12 mouse cellular contexts compared by ENCODE assay signal in the genomic region with DNA sequence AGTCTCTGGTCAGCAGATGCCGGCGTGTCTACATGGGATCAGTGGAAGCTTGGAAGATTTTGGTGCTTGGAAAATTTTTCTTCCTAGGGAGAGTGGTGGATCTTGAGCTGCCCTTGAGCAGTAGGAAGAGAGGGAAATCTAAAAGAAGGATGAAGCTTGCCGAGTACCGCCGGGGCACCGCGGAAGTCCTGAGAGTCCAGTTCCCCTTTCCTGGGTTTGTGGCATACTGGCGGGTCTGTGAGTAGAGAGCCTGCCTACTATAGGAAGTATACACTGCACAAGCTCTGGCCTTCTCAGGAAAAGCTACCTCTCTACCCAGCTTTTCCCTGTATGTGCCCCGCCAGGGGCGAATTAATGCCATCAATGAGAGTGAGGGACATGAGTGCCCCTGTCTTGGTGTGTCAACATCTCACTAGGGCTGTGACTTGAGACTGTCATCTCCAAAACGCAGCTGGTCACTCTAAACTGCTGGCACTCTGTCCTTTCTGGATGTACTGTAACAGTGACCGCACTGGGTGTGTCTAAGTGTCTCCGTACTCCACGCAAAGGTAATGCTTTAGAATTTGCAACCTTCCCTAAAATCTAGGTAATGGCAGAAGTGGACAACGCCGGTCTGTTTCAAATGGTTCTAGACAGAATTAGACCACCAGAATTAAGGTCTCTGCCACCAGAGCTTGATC. TPM values are rescaled to one million over a fixed set of nuclear protein-coding genes. Genes with fewer than 3 reads are reported as not detected.
A peak's percentile ranks its signal among the peaks of the same experiment; 100 is the strongest.
DNase-seq lines count a peak whose midpoint lies in the region; ATAC-seq lines count a peak whose summit lies in the region.
"Had no signal": no experiment of that assay in that cellular context is flagged by ENCODE, and none has a peak within 500 bp of the region (broad histone marks: within the 10 kb centered on the region; RNA-seq: fewer than 3 reads in every experiment).

No protein-coding gene starts in this region.

- no peaks in the 10 kb centered on the region for H3K36me3 ChIP-seq in hindbrain, embryonic 13.5 days
- no peaks in the 10 kb centered on the region for H3K36me3 ChIP-seq in hindbrain, embryonic 10.5 days
- no peaks in the 10 kb centered on the region for H3K36me3 ChIP-seq in embryonic facial prominence, embryonic 13.5 days
- H3K36me3 ChIP-seq in hindbrain, embryonic 14.5 days (replicated peaks; ENCODE audit: control insufficient read depth, insufficient read depth), result no peaks in the 10 kb centered on the region
- no peaks in the 10 kb centered on the region for H3K36me3 ChIP-seq in macrophage (ENCODE audit: inconsistent target)
- H3K36me3 ChIP-seq: forebrain, embryonic 10.5 days had no signal

- peaks cover 92% of the 10 kb centered on the region for H3K27me3 ChIP-seq in hindbrain, embryonic 13.5 days
- peaks cover 98% of the 10 kb centered on the region for H3K27me3 ChIP-seq in hindbrain, embryonic 10.5 days (ENCODE audit: insufficient read depth, poor library complexity, severe bottlenecking)
- peaks cover 88% of the 10 kb centered on the region for H3K27me3 ChIP-seq in embryonic facial prominence, embryonic 13.5 days
- H3K27me3 ChIP-seq in hindbrain, embryonic 14.5 days (ENCODE audit: control insufficient read depth, insufficient read depth, low read length), result peaks cover 91% of the 10 kb centered on the region

- 8% methylated on average over 16 of the region's 16 CpGs for WGBS in hindbrain, embryonic 13.5 days
- 3% methylated on average over 16 of the region's 16 CpGs for WGBS in hindbrain, embryonic 10.5 days
- WGBS in embryonic facial prominence, embryonic 13.5 days, result 16% methylated on average over 16 of the region's 16 CpGs
- 14% methylated on average over 16 of the region's 16 CpGs for WGBS in hindbrain, embryonic 14.5 days
- WGBS in macrophage (ENCODE audit: missing documents), result 10% methylated on average over 16 of the region's 16 CpGs

- H3K4me2 ChIP-seq in hindbrain, embryonic 13.5 days, result peak overlapping the region; percentile 29
- H3K4me2 ChIP-seq in embryonic facial prominence, embryonic 13.5 days, result 0 out of 2 replicates have a peak overlapping the region, but pooled peaks have one; percentile 7
- H3K4me2 ChIP-seq in hindbrain, embryonic 14.5 days (replicated peaks), result peak overlapping the region; percentile 28; the same call in 1 of the 2 replicates

- peaks cover 44% of the 10 kb centered on the region for H3K4me1 ChIP-seq in hindbrain, embryonic 13.5 days (replicated peaks)
- H3K4me1 ChIP-seq in hindbrain, embryonic 10.5 days (replicated peaks), result peaks cover 58% of the 10 kb centered on the region
- peaks cover 50% of the 10 kb centered on the region for H3K4me1 ChIP-seq in embryonic facial prominence, embryonic 13.5 days
- peaks cover 8% of the 10 kb centered on the region; the same call in 1 of the 2 replicates for H3K4me1 ChIP-seq in hindbrain, embryonic 14.5 days (replicated peaks; ENCODE audit: control insufficient read depth, insufficient read depth, low read length)

- ATAC-seq in hindbrain, embryonic 13.5 days (ENCODE audit: low FRiP score), result no peak
- no peak for ATAC-seq in embryonic facial prominence, embryonic 13.5 days (ENCODE audit: insufficient number of reproducible peaks, insufficient read depth, low FRiP score, low TSS enrichment, low read depth)
- ATAC-seq in hindbrain, embryonic 14.5 days (ENCODE audit: low FRiP score), result no peak

- no peak for DNase-seq in hindbrain, embryonic 10.5 days (ENCODE audit: low spot score)
- no peak for DNase-seq in hindbrain, embryonic 14.5 days (ENCODE audit: low spot score)
- no peak for DNase-seq in urinary bladder, postnatal 14 days (ENCODE audit: low spot score)
- DNase-seq in urinary bladder, postnatal 10 days (ENCODE audit: low spot score), result no peak
- DNase-seq: cerebellum, postnatal 14 days; lung, postnatal 36 days; right cerebral cortex, postnatal 25 days had no signal

- H3K4me3 ChIP-seq in hindbrain, embryonic 13.5 days, result no peak overlapping the region
- no peak overlapping the region for H3K4me3 ChIP-seq in hindbrain, embryonic 10.5 days
- no peak overlapping the region for H3K4me3 ChIP-seq in embryonic facial prominence, embryonic 13.5 days
- no peak overlapping the region for H3K4me3 ChIP-seq in hindbrain, embryonic 14.5 days (replicated peaks; ENCODE audit: low read length)
- H3K4me3 ChIP-seq in macrophage (ENCODE audit: inconsistent target), result peak overlapping the region; percentile 23
- H3K4me3 ChIP-seq: forebrain, embryonic 10.5 days had no signal

- peak overlapping the region; percentile 19; the same call in 1 of the 2 replicates for H3K9ac ChIP-seq in hindbrain, embryonic 13.5 days
- H3K9ac ChIP-seq in embryonic facial prominence, embryonic 13.5 days, result no peak overlapping the region
- no peak overlapping the region for H3K9ac ChIP-seq in hindbrain, embryonic 14.5 days

- H3K9me3 ChIP-seq in hindbrain, embryonic 13.5 days, result no peaks in the 10 kb centered on the region
- no peaks in the 10 kb centered on the region for H3K9me3 ChIP-seq in hindbrain, embryonic 10.5 days
- no peaks in the 10 kb centered on the region for H3K9me3 ChIP-seq in embryonic facial prominence, embryonic 13.5 days
- H3K9me3 ChIP-seq in hindbrain, embryonic 14.5 days (ENCODE audit: control insufficient read depth, low read length), result no peaks in the 10 kb centered on the region
- H3K9me3 ChIP-seq: forebrain, embryonic 10.5 days had no signal

- H3K27ac ChIP-seq in hindbrain, embryonic 13.5 days, result no peak overlapping the region
- H3K27ac ChIP-seq in hindbrain, embryonic 10.5 days, result no peak overlapping the region
- H3K27ac ChIP-seq in embryonic facial prominence, embryonic 13.5 days, result no peak overlapping the region
- no peak overlapping the region for H3K27ac ChIP-seq in hindbrain, embryonic 14.5 days
- H3K27ac ChIP-seq in macrophage, result peak overlapping the region; percentile 49
- H3K27ac ChIP-seq: forebrain, embryonic 10.5 days had no signal

- H3K79me2 ChIP-seq in macrophage (ENCODE audit: inconsistent target), result peaks cover 37% of the 10 kb centered on the region

RNA-seq across cellular contexts. Expression of gene Mafb, which starts 5.3 kb away (rescaled TPM):
- polyA plus RNA-seq in hindbrain, embryonic 13.5 days (2015; fragmentation: Nextera tagmentation; extraction: Ambion mirVana), result 22.5 and 23.2 TPM in 2 replicates
- polyA plus RNA-seq in hindbrain, embryonic 10.5 days (2016; fragmentation: Nextera tagmentation; extraction: Ambion mirVana), result 14.5 and 16.9 TPM in 2 replicates
- polyA plus RNA-seq in embryonic facial prominence, embryonic 13.5 days (2015; fragmentation: Nextera tagmentation; extraction: Ambion mirVana), result 24.2 and 26.8 TPM in 2 replicates
- 25.1 and 29.0 TPM in 2 replicates for polyA plus RNA-seq in hindbrain, embryonic 14.5 days (2014; fragmentation: Nextera tagmentation; extraction: Ambion mirVana)
- 10 to 100 TPM in 25 of 26 experiments, 1 to 10 TPM in 1; 3.6 to 89.4 (median 26.0) TPM for total RNA-seq in macrophage (2018; cell fraction: chromatin; rRNA removed)
- 100 to 1,000 TPM in 11 of 26 experiments, 10 to 100 TPM in 15; 23.5 to 155 (median 91.4) TPM for total RNA-seq in macrophage (2018; cell fraction: cytosol; rRNA removed)
- 100 to 1,000 TPM in 6 of 26 experiments, 10 to 100 TPM in 20; 13.9 to 147 (median 72.0) TPM for total RNA-seq in macrophage (2018; cell fraction: nucleus; rRNA removed)
- 65.1 to 129 TPM (median 106 TPM) in 3 replicates for polyA plus RNA-seq in macrophage (2018)

RNA-seq across cellular contexts. Expression of gene Gm826, which starts 27.6 kb away (rescaled TPM):
- not detected in 2 replicates for polyA plus RNA-seq in hindbrain, embryonic 13.5 days (2015; fragmentation: Nextera tagmentation; extraction: Ambion mirVana)
- polyA plus RNA-seq in hindbrain, embryonic 10.5 days (2016; fragmentation: Nextera tagmentation; extraction: Ambion mirVana), result 0.33 and 0.39 TPM in 2 replicates
- 0.95 TPM in 1 of 2 replicates, not detected in the other for polyA plus RNA-seq in embryonic facial prominence, embryonic 13.5 days (2015; fragmentation: Nextera tagmentation; extraction: Ambion mirVana)
- polyA plus RNA-seq in hindbrain, embryonic 14.5 days (2014; fragmentation: Nextera tagmentation; extraction: Ambion mirVana), result 0.36 TPM in 1 of 2 replicates, not detected in the other
- 1 to 10 TPM in 18 of 26 experiments, under 1 TPM in 2, not detected in 6; 0.91 to 3.1 (median 2.1) TPM for total RNA-seq in macrophage (2018; cell fraction: chromatin; rRNA removed)
- under 1 TPM in 4 of 26 experiments, not detected in 22; 0.27 to 0.39 (median 0.34) TPM for total RNA-seq in macrophage (2018; cell fraction: cytosol; rRNA removed)
- 1 to 10 TPM in 17 of 26 experiments, under 1 TPM in 3, not detected in 6; 0.83 to 3.5 (median 1.9) TPM for total RNA-seq in macrophage (2018; cell fraction: nucleus; rRNA removed)
- 0.20 TPM in 1 of 3 replicates, not detected in the others for polyA plus RNA-seq in macrophage (2018)
- polyA plus RNA-seq: forebrain, embryonic 10.5 days; gonadal fat pad, adult 2 months had no signal
